Mouse (Mus musculus) myocyte (in vitro differentiated cells): ENCODE results near the gene Prdm2. TPM values are rescaled to one million over a fixed set of nuclear protein-coding genes. Genes with fewer than 3 reads are reported as not detected.

Experiments
- H3K27me3 ChIP-seq: one replicate; pipeline ENCODE4 v1.6.1; 2011; ENCODE audit not compliant: control insufficient read depth, insufficient read depth, insufficient read length
- H3K36me3 ChIP-seq: one replicate; pipeline ENCODE4 v1.6.1; 2011; ENCODE audit not compliant: control insufficient read depth, insufficient read depth
- H3K4me2 ChIP-seq: one replicate; pipeline ENCODE4 v1.6.1; 2011; ENCODE audit warnings: low read depth, control low read depth
- H3K4me3 ChIP-seq: one replicate; pipeline ENCODE4 v1.5.1; 2011; ENCODE audit warnings: mild to moderate bottlenecking, control low read depth, moderate library complexity
- H3K79me2 ChIP-seq: one replicate; pipeline ENCODE4 v1.6.1; 2011; ENCODE audit not compliant: control insufficient read depth, insufficient read depth
- H3ac ChIP-seq: one replicate; pipeline ENCODE4 v1.6.1; 2011; ENCODE audit not compliant: control insufficient read depth, insufficient read length
- CEBPB ChIP-seq: IDR thresholded peaks from 2 replicates; pipeline ENCODE4 v1.6.1; 2011; ENCODE audit warnings: mild to moderate bottlenecking, moderate library complexity; ENCODE audit not compliant: poor library complexity, insufficient read depth, severe bottlenecking
- E2F4 ChIP-seq: IDR thresholded peaks from one replicate; pipeline ENCODE4 v1.6.1; 2011; ENCODE audit warnings: mild to moderate bottlenecking, control low read depth, moderate library complexity; ENCODE audit not compliant: insufficient read depth
- MAX ChIP-seq: IDR thresholded peaks from one replicate; pipeline ENCODE4 v1.6.1; 2011; ENCODE audit warnings: low read depth, mild to moderate bottlenecking, control low read depth
- MYOD1 ChIP-seq, 3 experiments: IDR thresholded peaks; one replicate each; pipeline ENCODE4 v1.6.1; 2011; ENCODE audit warnings: control low read depth in 2 of 3, low read depth in 2 of 3, mild to moderate bottlenecking in 2 of 3, moderate library complexity in 1 of 3; ENCODE audit not compliant: insufficient read length in 2 of 3, control insufficient read depth in 1 of 3
- MYOG ChIP-seq, 3 experiments: IDR thresholded peaks; one replicate each; pipeline ENCODE4 v1.6.1; 2011; ENCODE audit warnings: control low read depth in 2 of 3, low read depth in 2 of 3, mild to moderate bottlenecking in 2 of 3; ENCODE audit not compliant: insufficient read length in 2 of 3, control insufficient read depth in 1 of 3, insufficient read depth in 1 of 3
- POLR2A ChIP-seq: IDR thresholded peaks from one replicate; pipeline ENCODE4 v1.6.1; 2011; ENCODE audit warnings: low read depth, mild to moderate bottlenecking, control low read depth, moderate library complexity; ENCODE audit not compliant: insufficient read length
- POLR2AphosphoS2 ChIP-seq: IDR thresholded peaks from one replicate; pipeline ENCODE4 v1.6.1; 2011; ENCODE audit warnings: low read depth, control low read depth; ENCODE audit not compliant: insufficient read length
- REST ChIP-seq: IDR thresholded peaks from one replicate; pipeline ENCODE4 v1.6.1; 2011; ENCODE audit warnings: mild to moderate bottlenecking, control low read depth, moderate library complexity; ENCODE audit not compliant: insufficient read depth, insufficient read length
- SRF ChIP-seq: IDR thresholded peaks from one replicate; pipeline ENCODE4 v1.6.1; 2011; ENCODE audit warnings: low read depth; ENCODE audit not compliant: control insufficient read depth, insufficient read length
- TCF12 ChIP-seq: IDR thresholded peaks from one replicate; pipeline ENCODE4 v1.6.1; 2011; ENCODE audit warnings: mild to moderate bottlenecking, control low read depth; ENCODE audit not compliant: poor library complexity, insufficient read depth, severe bottlenecking
- TCF3 ChIP-seq: IDR thresholded peaks from one replicate; pipeline ENCODE4 v1.6.1; 2011; ENCODE audit warnings: low read depth, control low read depth; ENCODE audit not compliant: insufficient read length
- USF1 ChIP-seq: IDR thresholded peaks from one replicate; pipeline ENCODE4 v1.6.1; 2011; ENCODE audit warnings: low read depth, mild to moderate bottlenecking, control low read depth, moderate library complexity
- polyA plus RNA-seq: library from polyadenylated mRNA; unstranded; fragments of >200 nt; fragmentation: generic; extraction: Trizol; gene quantifications from one replicate; pipeline ENCODE4 v1.2.1, GENCODE M21; 2012; ENCODE audit warnings: missing spikeins

Gene Prdm2
- polyA plus RNA-seq, 1 experiment: 14.5 TPM

- Histone ChIP-seq H3K36me3 (no peaks in the 10 kb centered on the region), H3ac (no peak overlapping the region), H3K79me2 (no peaks in the 10 kb centered on the region), H3K4me2 (no peak overlapping the region), H3K4me3 (no peak overlapping the region), H3K27me3 (no peaks in the 10 kb centered on the region)
- no peak for TF ChIP-seq REST
- TF ChIP-seq TCF3: no peak
- TF ChIP-seq MYOD1 (IDR thresholded peaks at IDR 0.05; ENCODE audit: control insufficient read depth in 1 of 3, insufficient read length in 2 of 3, low read depth in 2 of 3): no peak
- TF ChIP-seq POLR2A: no peak
- TF ChIP-seq MYOG (IDR thresholded peaks at IDR 0.05; ENCODE audit: control insufficient read depth in 1 of 3, insufficient read depth in 1 of 3, insufficient read length in 2 of 3, low read depth in 2 of 3): no peak
- TF ChIP-seq USF1: no peak
- no peak for TF ChIP-seq TCF12
- TF ChIP-seq POLR2AphosphoS2: no peak
- no peak for TF ChIP-seq MAX
- TF ChIP-seq E2F4: no peak
Observed at GRCm38 (mm10) chr4:143108552-143108951, 104.2 kb downstream of the Prdm2 start.

GRCm38 (mm10) chr4:143106971-143107370 lies 105.8 kb downstream of the Prdm2 start:
- no peaks in the 10 kb centered on the region for H3K79me2 ChIP-seq
- TF ChIP-seq POLR2A (no peak), REST (no peak), SRF (no peak), E2F4 (no peak), CEBPB (no peak), TCF3 (no peak), MYOD1 (IDR thresholded peaks at IDR 0.05; ENCODE audit: control insufficient read depth in 1 of 3, insufficient read length in 2 of 3, low read depth in 2 of 3) (no peak), POLR2AphosphoS2 (no peak), USF1 (no peak), TCF12 (no peak), MAX (no peak), MYOG (IDR thresholded peaks at IDR 0.05; ENCODE audit: control insufficient read depth in 1 of 3, insufficient read depth in 1 of 3, insufficient read length in 2 of 3, low read depth in 2 of 3) (no peak)
- H3K4me3 ChIP-seq: no peak overlapping the region
- H3K4me2 ChIP-seq: no peak overlapping the region
- no peaks in the 10 kb centered on the region for H3K27me3 ChIP-seq
- H3K36me3 ChIP-seq: no peaks in the 10 kb centered on the region
- no peak overlapping the region for H3ac ChIP-seq

- Histone ChIP-seq H3K4me2 (no peak overlapping the region), H3K36me3 (no peaks in the 10 kb centered on the region), H3K27me3 (no peaks in the 10 kb centered on the region), H3K79me2 (no peaks in the 10 kb centered on the region), H3ac (no peak overlapping the region), H3K4me3 (no peak overlapping the region)
- no peak for TF ChIP-seq E2F4
- no peak for TF ChIP-seq MAX
- no peak for TF ChIP-seq SRF
- TF ChIP-seq POLR2AphosphoS2: no peak
- no peak for TF ChIP-seq TCF12
- no peak for TF ChIP-seq MYOD1 (IDR thresholded peaks at IDR 0.05; ENCODE audit: control insufficient read depth in 1 of 3, insufficient read length in 2 of 3, low read depth in 2 of 3)
- no peak for TF ChIP-seq USF1
- TF ChIP-seq REST: no peak
- no peak for TF ChIP-seq TCF3
- no peak for TF ChIP-seq POLR2A
- no peak for TF ChIP-seq CEBPB
Observed at GRCm38 (mm10) chr4:143106566-143106965, 106.2 kb downstream of the Prdm2 start.

GRCm38 (mm10) chr4:143104739-143105138 lies 108.1 kb downstream of the Prdm2 start:
- no peak overlapping the region for H3ac ChIP-seq
- H3K4me2 ChIP-seq: no peak overlapping the region
- no peaks in the 10 kb centered on the region for H3K36me3 ChIP-seq
- H3K4me3 ChIP-seq: no peak overlapping the region
- TF ChIP-seq POLR2AphosphoS2: peak; percentile 42
- no peak for TF ChIP-seq SRF
- TF ChIP-seq MAX: no peak
- no peak for TF ChIP-seq POLR2A
- TF ChIP-seq CEBPB: no peak
- no peak for TF ChIP-seq TCF3
- H3K27me3 ChIP-seq: no peaks in the 10 kb centered on the region
- H3K79me2 ChIP-seq: no peaks in the 10 kb centered on the region

- H3K79me2 ChIP-seq: no peaks in the 10 kb centered on the region
- TF ChIP-seq POLR2AphosphoS2 (peak; percentile 7), MYOG (IDR thresholded peaks at IDR 0.05; ENCODE audit: control insufficient read depth in 1 of 3, insufficient read depth in 1 of 3, insufficient read length in 2 of 3, low read depth in 2 of 3) (no peak), TCF3 (no peak)
- H3K27me3 ChIP-seq: no peaks in the 10 kb centered on the region
- no peak overlapping the region for H3K4me2 ChIP-seq
- H3K4me3 ChIP-seq: no peak overlapping the region
- no peak overlapping the region for H3ac ChIP-seq
- no peaks in the 10 kb centered on the region for H3K36me3 ChIP-seq
Observed at GRCm38 (mm10) chr4:143103811-143104210, 109.0 kb downstream of the Prdm2 start.
